Mouse (Mus musculus): ENCODE measurements at regions not wholly inside any gene's neighbourhood (a gene's known extent, or its start where the extent isn't known, plus 50 kb on each side); places are given as distances from the start of the nearest gene placed in this dataset.
"Not testable (repeated sequence)": the region's sequence is repeated elsewhere in the genome, so short reads cannot be mapped to it uniquely, and the experiment has no call there.

DNA sequence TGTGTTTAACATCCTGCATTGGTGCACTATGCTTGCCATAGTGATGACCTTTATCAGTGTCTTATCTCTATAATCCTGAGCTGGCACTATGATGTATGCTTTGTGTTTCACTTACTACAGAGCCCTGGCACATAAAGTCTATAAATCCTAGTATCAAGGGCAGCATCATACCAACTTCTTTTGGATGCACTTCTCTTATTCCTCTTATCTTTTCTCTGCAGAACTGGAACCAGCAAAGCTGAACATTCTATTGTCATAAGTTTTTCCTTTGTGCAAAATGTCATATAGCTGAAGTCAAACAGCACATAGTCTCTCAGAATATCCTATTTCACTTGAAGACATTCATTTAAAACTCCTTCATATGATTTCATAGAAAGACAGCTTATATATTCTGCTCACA is 563.3 kb upstream of the Foxg1 start:
- H3K27me3 ChIP-seq (ENCODE audit: insufficient read depth, low read length), result no peaks in the 10 kb centered on the region
- ATAC-seq (replicated peaks; ENCODE audit: low FRiP score, low read depth), result no peak
- no peak overlapping the region for H3K27ac ChIP-seq
- DNase-seq (ENCODE audit: low spot score), result no peak
- no peak for TF ChIP-seq CTCF (IDR thresholded peaks at IDR 0.05; ENCODE audit: low read depth)
- H3K4me3 ChIP-seq (replicated peaks; ENCODE audit: low read depth, low read length), result no peak overlapping the region
- H3K36me3 ChIP-seq (ENCODE audit: insufficient read depth, low read length), result no peaks in the 10 kb centered on the region
- no peak overlapping the region for H3K9ac ChIP-seq (ENCODE audit: low read depth, low read length)
- no peaks in the 10 kb centered on the region for H3K9me3 ChIP-seq (replicated peaks; ENCODE audit: low read length)
- H3K4me1 ChIP-seq (replicated peaks; ENCODE audit: insufficient read depth, low read length), result no peaks in the 10 kb centered on the region
- H3K4me2 ChIP-seq (ENCODE audit: low read length), result no peak overlapping the region

DNA sequence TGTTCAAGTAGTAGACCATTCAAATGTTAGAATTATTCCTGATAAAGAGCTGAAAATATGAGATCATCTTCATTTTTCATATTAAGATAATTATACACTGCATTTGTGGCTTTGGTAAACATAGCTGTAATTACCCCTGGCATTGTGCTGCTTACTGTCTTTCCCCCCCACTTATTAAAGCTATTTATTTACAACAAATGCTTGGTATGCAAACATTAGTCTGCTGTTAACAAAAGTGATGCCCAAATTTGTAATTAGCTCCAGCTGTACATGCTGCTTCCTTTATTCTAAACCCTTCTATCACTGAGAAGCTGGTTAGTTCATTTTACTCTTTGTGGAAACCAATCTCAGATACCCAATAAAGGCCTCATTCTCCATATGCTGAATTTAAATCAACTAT is 562.3 kb upstream of the Foxg1 start:
- DNase-seq (ENCODE audit: low spot score) (no peak), ATAC-seq (replicated peaks; ENCODE audit: low FRiP score, low read depth) (no peak)
- Histone ChIP-seq H3K4me1 (replicated peaks; ENCODE audit: insufficient read depth, low read length) (no peaks in the 10 kb centered on the region), H3K27ac (no peak overlapping the region), H3K4me2 (ENCODE audit: low read length) (no peak overlapping the region), H3K27me3 (ENCODE audit: insufficient read depth, low read length) (no peaks in the 10 kb centered on the region), H3K4me3 (replicated peaks; ENCODE audit: low read depth, low read length) (no peak overlapping the region), H3K9ac (ENCODE audit: low read depth, low read length) (no peak overlapping the region), H3K9me3 (replicated peaks; ENCODE audit: low read length) (no peaks in the 10 kb centered on the region), H3K36me3 (ENCODE audit: insufficient read depth, low read length) (no peaks in the 10 kb centered on the region)
- TF ChIP-seq CTCF (IDR thresholded peaks at IDR 0.05; ENCODE audit: low read depth), result no peak

DNA sequence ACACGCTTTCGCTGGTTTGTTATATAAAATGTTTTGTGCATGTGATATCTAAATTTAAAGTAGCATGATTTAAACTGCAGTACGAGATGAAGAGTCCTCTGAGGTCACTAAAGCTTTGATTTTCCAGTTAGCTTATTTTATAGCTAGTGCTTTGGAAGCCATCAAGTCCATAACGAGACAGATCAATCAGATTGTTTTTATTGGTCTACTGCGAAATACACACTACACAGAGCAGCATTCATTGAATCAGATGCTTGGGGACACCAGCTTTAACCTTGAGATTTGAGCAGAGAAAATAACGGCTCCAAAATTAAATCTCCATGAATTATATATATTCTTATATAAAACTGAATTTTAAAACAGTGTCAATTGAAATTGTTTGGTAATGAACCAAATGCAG is 556.2 kb upstream of the Foxg1 start:
- Histone ChIP-seq H3K9ac (ENCODE audit: low read depth, low read length) (no peak overlapping the region), H3K27me3 (ENCODE audit: insufficient read depth, low read length) (no peaks in the 10 kb centered on the region), H3K4me2 (ENCODE audit: low read length) (no peak overlapping the region), H3K4me3 (replicated peaks; ENCODE audit: low read depth, low read length) (no peak overlapping the region), H3K27ac (no peak overlapping the region), H3K4me1 (replicated peaks; ENCODE audit: insufficient read depth, low read length) (no peaks in the 10 kb centered on the region), H3K36me3 (ENCODE audit: insufficient read depth, low read length) (no peaks in the 10 kb centered on the region), H3K9me3 (replicated peaks; ENCODE audit: low read length) (no peaks in the 10 kb centered on the region)
- DNase-seq (ENCODE audit: low spot score), result no peak
- 64% methylated on average over 6 of the region's 6 CpGs for WGBS
- TF ChIP-seq CTCF (IDR thresholded peaks at IDR 0.05; ENCODE audit: low read depth), result no peak
- no peak for ATAC-seq (replicated peaks; ENCODE audit: low FRiP score, low read depth)

DNA sequence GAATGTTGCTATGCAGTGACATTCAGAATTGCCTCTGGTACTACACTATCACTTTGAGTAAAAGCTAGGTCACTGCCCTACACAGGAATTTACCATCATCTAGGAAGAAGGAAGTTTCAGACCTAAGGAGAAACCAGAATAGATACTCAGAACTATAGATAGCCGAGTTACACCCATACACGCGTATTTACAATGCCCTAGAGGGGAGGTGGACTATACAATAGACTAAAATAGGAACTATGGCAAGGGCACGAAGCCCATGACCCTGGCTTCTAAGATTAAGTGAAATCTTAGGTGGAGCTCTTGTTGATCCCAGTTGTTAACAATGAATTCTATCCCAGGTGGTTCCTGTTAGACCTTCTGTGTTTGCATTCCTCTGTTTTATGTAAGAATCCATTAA is 529.1 kb upstream of the Foxg1 start:
- H3K27me3 ChIP-seq (ENCODE audit: insufficient read depth, low read length); H3K9me3 ChIP-seq (replicated peaks; ENCODE audit: low read length); H3K27ac ChIP-seq; H3K36me3 ChIP-seq (ENCODE audit: insufficient read depth, low read length); DNase-seq (ENCODE audit: low spot score); ATAC-seq (replicated peaks; ENCODE audit: low FRiP score, low read depth); H3K4me2 ChIP-seq (ENCODE audit: low read length); H3K4me1 ChIP-seq (replicated peaks; ENCODE audit: insufficient read depth, low read length); H3K4me3 ChIP-seq (replicated peaks; ENCODE audit: low read depth, low read length); H3K9ac ChIP-seq (ENCODE audit: low read depth, low read length): not testable (repeated sequence)
- WGBS, result 81% methylated on average over 4 of the region's 4 CpGs

DNA sequence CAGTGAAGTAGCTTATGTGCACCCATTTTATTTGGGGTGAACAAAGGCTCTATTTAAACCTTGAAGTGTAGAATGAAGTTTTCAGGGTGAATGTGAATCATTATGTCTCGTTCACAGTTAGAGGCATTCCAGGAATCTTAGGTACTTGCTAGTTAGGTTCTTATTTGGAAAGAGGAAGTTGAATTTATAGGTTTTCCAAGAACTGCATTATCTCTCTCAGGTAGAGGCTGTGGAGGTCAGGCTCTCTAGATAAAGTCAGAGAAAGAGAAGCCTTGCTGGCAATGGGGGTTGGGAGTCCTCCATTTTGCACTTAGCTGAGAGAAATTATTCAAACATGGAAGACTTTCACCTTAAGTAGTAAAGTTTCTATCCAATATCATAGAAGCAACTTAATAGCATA is 528.4 kb upstream of the Foxg1 start:
- no peak for TF ChIP-seq CTCF (IDR thresholded peaks at IDR 0.05; ENCODE audit: low read depth)
- Histone ChIP-seq H3K4me1 (replicated peaks; ENCODE audit: insufficient read depth, low read length) (no peaks in the 10 kb centered on the region), H3K4me3 (replicated peaks; ENCODE audit: low read depth, low read length) (no peak overlapping the region), H3K4me2 (ENCODE audit: low read length) (no peak overlapping the region), H3K9me3 (replicated peaks; ENCODE audit: low read length) (no peaks in the 10 kb centered on the region), H3K27me3 (ENCODE audit: insufficient read depth, low read length) (no peaks in the 10 kb centered on the region), H3K36me3 (ENCODE audit: insufficient read depth, low read length) (no peaks in the 10 kb centered on the region), H3K9ac (ENCODE audit: low read depth, low read length) (no peak overlapping the region), H3K27ac (no peak overlapping the region)
- ATAC-seq (replicated peaks; ENCODE audit: low FRiP score, low read depth) (no peak), DNase-seq (ENCODE audit: low spot score) (no peak)
- WGBS, result 74% methylated on average over 1 of the region's 1 CpGs

DNA sequence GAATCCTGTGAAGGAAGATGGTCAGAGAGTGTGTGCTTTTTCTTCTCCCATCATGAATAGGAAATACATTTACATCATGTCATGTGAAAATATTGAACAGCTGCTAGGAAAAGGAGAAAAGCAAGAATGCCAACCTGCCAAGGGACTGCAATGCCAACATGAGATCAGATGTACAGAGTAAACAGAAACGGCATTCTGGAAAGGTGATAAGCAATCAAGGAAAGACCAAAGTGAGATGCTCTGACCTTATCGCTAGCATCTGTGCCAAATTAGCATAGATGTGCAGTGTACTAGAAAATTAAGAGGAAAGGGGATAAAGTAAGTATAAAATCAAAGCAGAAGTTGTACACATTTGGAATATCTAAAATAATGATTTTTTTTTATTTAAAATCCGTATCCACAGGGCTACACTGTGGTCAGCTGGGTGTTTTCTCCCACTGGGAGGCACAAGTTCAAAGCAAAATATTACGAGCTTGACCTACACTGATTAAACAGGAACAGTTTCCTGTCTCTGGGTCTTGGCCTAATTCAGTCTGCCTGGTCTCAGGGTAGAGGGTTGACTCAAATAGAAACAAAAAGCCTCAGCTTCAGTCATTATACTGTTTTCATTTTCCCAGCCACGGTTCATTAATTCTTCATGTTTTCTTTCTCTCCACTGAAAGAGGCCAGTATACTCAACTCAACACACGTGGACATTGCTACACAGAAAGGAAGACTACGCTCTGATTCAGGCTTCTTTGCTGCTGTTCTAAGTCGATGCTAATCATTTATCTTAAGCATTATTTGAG is 504.0 kb upstream of the Foxg1 start:
- ATAC-seq (replicated peaks; ENCODE audit: low FRiP score, low read depth), result no peak
- no peaks in the 10 kb centered on the region for H3K36me3 ChIP-seq (ENCODE audit: insufficient read depth, low read length)
- no peak for TF ChIP-seq CTCF (IDR thresholded peaks at IDR 0.05; ENCODE audit: low read depth)
- peak; percentile 22 for DNase-seq (ENCODE audit: low spot score)
- no peak overlapping the region for H3K9ac ChIP-seq (ENCODE audit: low read depth, low read length)
- no peaks in the 10 kb centered on the region for H3K9me3 ChIP-seq (replicated peaks; ENCODE audit: low read length)
- 33% methylated on average over 8 of the region's 8 CpGs for WGBS
- no peak overlapping the region for H3K4me2 ChIP-seq (ENCODE audit: low read length)
- H3K4me1 ChIP-seq (replicated peaks; ENCODE audit: insufficient read depth, low read length), result no peaks in the 10 kb centered on the region
- no peaks in the 10 kb centered on the region for H3K27me3 ChIP-seq (ENCODE audit: insufficient read depth, low read length)
- H3K27ac ChIP-seq, result no peak overlapping the region
- no peak overlapping the region for H3K4me3 ChIP-seq (replicated peaks; ENCODE audit: low read depth, low read length)

Measured in kidney, postnatal 0 days (tissue).